Mouse (Mus musculus) urinary bladder, adult 2 months (tissue): ENCODE measurements around the gene Klk15. TPM values are rescaled to one million over a fixed set of nuclear protein-coding genes. Genes with fewer than 3 reads are reported as not detected.
"Not testable (repeated sequence)": the region's sequence is repeated elsewhere in the genome, so short reads cannot be mapped to it uniquely, and the experiment has no call there.

ENCODE experiments used
- DNase-seq: peaks from one replicate; pipeline ENCODE4 v3.0.0; 2022; ENCODE audit warnings: low spot score
- polyA plus RNA-seq: library from polyadenylated mRNA; depleted of rRNA; stranded (reverse); fragments of >200 nt; gene quantifications from 2 replicates; pipeline ENCODE4 v1.2.3, GENCODE M21; 2012; rRNA removed

Klk15 gene
- polyA plus RNA-seq, 1 experiment: not detected

GRCm38 (mm10) chr7:43975761-43976160, 42.2 kb downstream of the Klk15 start, which contains the start of gene Klk1b9:
TSS of gene Klk1b9 (plus strand) at chr7:43976061.
- not testable (repeated sequence) for DNase-seq

GRCm38 (mm10) chr7:43985657-43986056, 52.1 kb downstream of the Klk15 start:
- DNase-seq: no peak

Other genes starting within 250 kb of the Klk15 start
- gene Klk14, start 243.3 kb upstream of the Klk15 start, polyA plus RNA-seq: 0.06 and 0.07 TPM in 2 replicates
- gene Klk13, start 221.2 kb upstream of the Klk15 start, polyA plus RNA-seq: 0.36 and 0.83 TPM in 2 replicates
- gene Klk12, start 164.8 kb upstream of the Klk15 start, polyA plus RNA-seq: not detected in 2 replicates
- 0.23 TPM in 1 of 2 replicates, not detected in the other for gene Klk11, start 159.1 kb upstream of the Klk15 start, polyA plus RNA-seq
- 0.49 and 0.59 TPM in 2 replicates for gene Klk10, start 152.7 kb upstream of the Klk15 start, polyA plus RNA-seq
- gene Klk9, start 141.8 kb upstream of the Klk15 start, polyA plus RNA-seq: 0.04 TPM in 1 of 2 replicates, not detected in the other
- gene Klk8, start 136.2 kb upstream of the Klk15 start, polyA plus RNA-seq: 8.1 and 8.9 TPM in 2 replicates
- gene Klk7, start 122.4 kb upstream of the Klk15 start, polyA plus RNA-seq: not detected in 2 replicates
- 0.30 TPM in 1 of 2 replicates, not detected in the other for gene Klk6, start 109.2 kb upstream of the Klk15 start, polyA plus RNA-seq
- not detected in 2 replicates for gene Klk5, start 91.8 kb upstream of the Klk15 start, polyA plus RNA-seq
- not detected in 2 replicates for gene Klk4, start 52.6 kb upstream of the Klk15 start, polyA plus RNA-seq
- gene Klk1b8, start 16.9 kb downstream of the Klk15 start, polyA plus RNA-seq: not detected in 2 replicates
- not detected in 2 replicates for gene Klk1b1, start 33.0 kb downstream of the Klk15 start, polyA plus RNA-seq
- gene Klk1b9, start 42.3 kb downstream of the Klk15 start, polyA plus RNA-seq: not detected in 2 replicates
- not detected in 2 replicates for gene Klk1b11, start 62.1 kb downstream of the Klk15 start, polyA plus RNA-seq
- gene Klk1b26, start 78.4 kb downstream of the Klk15 start, polyA plus RNA-seq: not detected in 2 replicates
- gene Klk1b27, start 118.5 kb downstream of the Klk15 start, polyA plus RNA-seq: not detected in 2 replicates
- not detected in 2 replicates for gene Klk1b21, start 168.6 kb downstream of the Klk15 start, polyA plus RNA-seq
- gene Klk1b22, start 178.9 kb downstream of the Klk15 start, polyA plus RNA-seq: not detected in 2 replicates
- not detected in 2 replicates for gene Klk1b16, start 203.0 kb downstream of the Klk15 start, polyA plus RNA-seq